Mouse (Mus musculus) cortical plate, adult 2 months (tissue): ENCODE data around the gene Chchd1.

Source experiments
- CTCF ChIP-seq: fragments of 200-500 bp; IDR thresholded peaks from 2 replicates; pipeline ENCODE4 v1.5.1; 2011; ENCODE audit warnings: mild to moderate bottlenecking, control low read depth, low read length; ENCODE audit not compliant: insufficient read depth; ENCODE audit errors: extremely low read depth
- POLR2A ChIP-seq: fragments of 200-500 bp; IDR thresholded peaks from 2 replicates; pipeline ENCODE4 v1.6.1; 2011; ENCODE audit warnings: mild to moderate bottlenecking, low read length, control low read depth; ENCODE audit not compliant: insufficient read depth; ENCODE audit errors: extremely low read depth

GRCm38 (mm10) chr14:20698515-20698914, 4.3 kb upstream of the Chchd1 start:
- TF ChIP-seq POLR2A (no peak), CTCF (no peak)
